Mouse (Mus musculus) neutrophil, adult 65 days (primary cell): Measurements from ENCODE around the gene Tnfrsf19. TPM values are rescaled to one million over a fixed set of nuclear protein-coding genes. Genes with fewer than 3 reads are reported as not detected.

Experiments used
- total RNA-seq: library from RNA; stranded (reverse); gene quantifications from 2 replicates; pipeline ENCODE4 v1.2.4, GENCODE M21; 2023

Gene Tnfrsf19
- 0.44 and 1.2 TPM in 2 replicates for total RNA-seq

DNA sequence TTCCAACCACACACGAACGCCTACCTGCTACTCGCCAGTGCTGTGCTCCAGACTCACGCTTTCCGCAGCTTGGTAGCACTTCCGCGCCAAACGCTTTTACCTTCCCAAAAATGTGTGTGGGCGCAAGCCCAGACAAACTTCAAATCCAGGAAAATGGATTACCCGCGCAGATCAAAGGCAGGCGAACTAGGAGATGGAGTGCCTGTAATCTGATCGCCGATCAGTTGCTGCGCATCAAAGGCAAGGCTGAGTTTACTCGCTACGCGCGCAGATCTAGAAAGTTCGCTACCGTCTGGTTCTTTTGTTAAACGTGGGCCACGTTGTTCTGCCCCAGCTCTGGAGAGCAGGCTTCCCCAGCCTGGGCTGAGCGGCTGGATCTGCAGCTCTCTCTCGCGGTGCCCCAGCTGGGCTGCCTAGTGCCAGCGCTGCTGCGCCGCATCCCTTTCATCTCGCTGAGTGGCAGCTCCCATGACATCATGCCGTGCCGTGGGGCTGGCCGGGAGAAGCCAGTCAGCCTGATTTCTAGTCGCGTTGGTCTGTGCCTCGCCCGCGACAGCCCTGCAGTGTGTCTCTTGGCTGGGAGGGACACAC is at the start of gene Tnfrsf19:
TSS of gene Tnfrsf19 (minus strand) at position 400 of the 591 bp plus-strand sequence.

Other genes starting within 250 kb of the Tnfrsf19 start
- gene Sacs, start 92.0 kb upstream of the Tnfrsf19 start, total RNA-seq = 3.4 and 4.7 TPM in 2 replicates
- gene Sgcg, start 212.0 kb upstream of the Tnfrsf19 start, total RNA-seq = not detected in 2 replicates